Mouse (Mus musculus): ENCODE data around the gene Wdr5b. TPM values are rescaled to one million over a fixed set of nuclear protein-coding genes. Genes with fewer than 3 reads are reported as not detected.

The Wdr5b gene
- total and polyA plus RNA-seq, 3 experiments = 5.4 to 7.4 (median 5.9) TPM

DNA sequence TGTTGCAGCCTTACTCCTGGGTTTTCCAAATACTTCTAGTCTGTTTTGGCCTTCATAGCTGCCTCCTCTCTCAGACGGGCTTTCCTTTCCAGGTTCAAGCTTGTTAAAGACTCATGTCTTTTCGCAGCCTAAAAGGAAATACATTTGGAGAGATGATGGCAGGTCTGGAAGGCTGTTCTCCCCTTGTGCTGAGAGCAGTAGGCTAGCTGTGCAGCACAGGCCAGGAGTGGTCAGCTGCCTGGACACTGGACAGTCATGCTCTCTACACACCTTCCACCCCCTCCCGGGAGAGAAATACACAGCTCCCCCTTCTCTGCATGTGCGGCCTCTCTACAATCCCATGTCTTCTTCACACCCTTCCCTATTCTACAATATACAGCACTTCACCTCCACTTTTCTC is 3.0 kb downstream of the Wdr5b start:
- H3K9me3 ChIP-seq (replicated peaks; ENCODE audit: low read length) = peaks cover 7% of the 10 kb centered on the region
- TF ChIP-seq JUND (conservative IDR thresholded peaks at IDR 0.05; ENCODE audit: low read depth, low read length) = no peak
- no peak for TF ChIP-seq MYC (IDR thresholded peaks at IDR 0.05; ENCODE audit: low read depth, low read length)
- TF ChIP-seq POLR2AphosphoS2 (IDR thresholded peaks at IDR 0.05; ENCODE audit: low read depth, low read length) = 0 out of 2 replicates have a peak, but pooled peaks have one; percentile 45
- no peak for DNase-seq (ENCODE audit: extremely low read depth)
- no peak overlapping the region for H3K27ac ChIP-seq (ENCODE audit: insufficient read depth, low read depth)
- dilution Hi-C loops (cut with MboI; ENCODE audit: extremely low pct_ligation_motif_present, extremely low pct_unique_long_range_greater_than_20kb, low sequenced_read_pairs) = no loop called here
- no peak overlapping the region for H3K9ac ChIP-seq (ENCODE audit: insufficient read depth, low read depth)
- H3K27me3 ChIP-seq (replicated peaks) = no peaks in the 10 kb centered on the region
- peaks cover 3 to 30% of the 10 kb centered on the region in 2 experiments; a peak in 3 of 4 replicates for H3K4me1 ChIP-seq (ENCODE audit: control insufficient read depth in 1 of 2, insufficient read depth in 2 of 2)
- no peak overlapping the region for H3K4me2 ChIP-seq (ENCODE audit: insufficient read depth, low read depth, poor library complexity, severe bottlenecking)
- peaks cover 45 to 63% of the 10 kb centered on the region in 2 experiments for H3K36me3 ChIP-seq (replicated peaks in 1 of 2; ENCODE audit: control insufficient read depth in 1 of 2, insufficient read depth in 1 of 2, low read length in 1 of 2)
- peaks cover 14% of the 10 kb centered on the region for H3K79me2 ChIP-seq (replicated peaks; ENCODE audit: control insufficient read depth, extremely low read depth, insufficient read depth, poor library complexity, severe bottlenecking)
- in situ Hi-C loops (cut with MboI; ENCODE audit: low pct_ligation_motif_present, low pct_unique_long_range_greater_than_20kb, low sequenced_read_pairs) = no loop called here
- H3K4me3 ChIP-seq (replicated peaks in 1 of 3; ENCODE audit: low read depth in 2 of 3, low read length in 2 of 3, poor library complexity in 1 of 3) = no peak overlapping the region

- TF ChIP-seq ELF1 (IDR thresholded peaks at IDR 0.05; ENCODE audit: low read depth, low read length) (no peak), HCFC1 (IDR thresholded peaks at IDR 0.05; ENCODE audit: low read depth, low read length) (no peak), SIN3A (IDR thresholded peaks at IDR 0.05; ENCODE audit: low read length) (no peak), CTCF (conservative IDR thresholded peaks at IDR 0.05 in 1 of 2, IDR thresholded peaks at IDR 0.05 in 1 of 2; ENCODE audit: low read depth in 2 of 2, low read length in 2 of 2) (peak in 1 of 2 experiments; percentile 19; a peak in 2 of 4 replicates), PAX5 (IDR thresholded peaks at IDR 0.05; ENCODE audit: low read length) (no peak), ZNF384 (IDR thresholded peaks at IDR 0.05; ENCODE audit: low read depth, low read length) (no peak), RCOR1 (conservative IDR thresholded peaks at IDR 0.05; ENCODE audit: low read depth, low read length) (no peak)
- dilution Hi-C loops (cut with MboI; ENCODE audit: extremely low pct_ligation_motif_present, extremely low pct_unique_long_range_greater_than_20kb, low sequenced_read_pairs) (no loop called here), in situ Hi-C loops (cut with MboI; ENCODE audit: low pct_ligation_motif_present, low pct_unique_long_range_greater_than_20kb, low sequenced_read_pairs) (no loop called here)
- no peak for DNase-seq (ENCODE audit: extremely low read depth)
- peaks cover 7% of the 10 kb centered on the region for H3K9me3 ChIP-seq (replicated peaks; ENCODE audit: low read length)
- H3K36me3 ChIP-seq (replicated peaks in 1 of 2; ENCODE audit: control insufficient read depth in 1 of 2, insufficient read depth in 1 of 2, low read length in 1 of 2) = peaks cover 72 to 92% of the 10 kb centered on the region in 2 experiments
- H3K4me1 ChIP-seq (ENCODE audit: control insufficient read depth in 1 of 2, insufficient read depth in 2 of 2) = peaks cover 3 to 20% of the 10 kb centered on the region in 2 experiments; a peak in 3 of 4 replicates
- no peak overlapping the region for H3K9ac ChIP-seq (ENCODE audit: insufficient read depth, low read depth)
- 0 out of 2 replicates have a peak, but pooled peaks cover 2% of the 10 kb centered on the region for H3K79me2 ChIP-seq (replicated peaks; ENCODE audit: control insufficient read depth, extremely low read depth, insufficient read depth, poor library complexity, severe bottlenecking)
- H3K27ac ChIP-seq (ENCODE audit: insufficient read depth, low read depth) = no peak overlapping the region
- no peak overlapping the region for H3K4me2 ChIP-seq (ENCODE audit: insufficient read depth, low read depth, poor library complexity, severe bottlenecking)
- no peak overlapping the region for H3K4me3 ChIP-seq (replicated peaks in 1 of 3; ENCODE audit: low read depth in 2 of 3, low read length in 2 of 3, poor library complexity in 1 of 3)
- no peaks in the 10 kb centered on the region for H3K27me3 ChIP-seq (replicated peaks)
These were observed 6.5 kb downstream of the Wdr5b start for GRCm38 (mm10) chr16:36047538-36047937.

- Histone ChIP-seq H3K4me1 (ENCODE audit: control insufficient read depth in 1 of 2, insufficient read depth in 2 of 2) (peaks cover 3 to 7% of the 10 kb centered on the region in 2 experiments; a peak in 2 of 4 replicates), H3K27ac (ENCODE audit: insufficient read depth, low read depth) (no peak overlapping the region), H3K4me2 (ENCODE audit: insufficient read depth, low read depth, poor library complexity, severe bottlenecking) (no peak overlapping the region), H3K9ac (ENCODE audit: insufficient read depth, low read depth) (no peak overlapping the region), H3K36me3 (replicated peaks in 1 of 2; ENCODE audit: control insufficient read depth in 1 of 2, insufficient read depth in 1 of 2, low read length in 1 of 2) (peaks cover 46 to 90% of the 10 kb centered on the region in 2 experiments), H3K9me3 (replicated peaks; ENCODE audit: low read length) (peaks cover 7% of the 10 kb centered on the region), H3K4me3 (replicated peaks in 1 of 3; ENCODE audit: low read depth in 2 of 3, low read length in 2 of 3, poor library complexity in 1 of 3) (no peak overlapping the region), H3K27me3 (replicated peaks) (no peaks in the 10 kb centered on the region), H3K79me2 (replicated peaks; ENCODE audit: control insufficient read depth, extremely low read depth, insufficient read depth, poor library complexity, severe bottlenecking) (no peaks in the 10 kb centered on the region)
- TF ChIP-seq MAFK (IDR thresholded peaks at IDR 0.05; ENCODE audit: insufficient replicate concordance, low read length) (no peak), POLR2A (IDR thresholded peaks at IDR 0.05; ENCODE audit: low read depth, low read length) (no peak)
- in situ Hi-C loops (cut with MboI; ENCODE audit: low pct_ligation_motif_present, low pct_unique_long_range_greater_than_20kb, low sequenced_read_pairs) (no loop called here), dilution Hi-C loops (cut with MboI; ENCODE audit: extremely low pct_ligation_motif_present, extremely low pct_unique_long_range_greater_than_20kb, low sequenced_read_pairs) (no loop called here)
- DNase-seq (ENCODE audit: extremely low read depth) = no peak
These were observed 10.5 kb downstream of the Wdr5b start for GRCm38 (mm10) chr16:36051491-36051890.

All from CH12.LX (cell line).